Mouse (Mus musculus) stomach, embryonic 14.5 days (tissue): Measurements from ENCODE around the gene Pter. TPM values are rescaled to one million over a fixed set of nuclear protein-coding genes. Genes with fewer than 3 reads are reported as not detected.

Experiments
- ATAC-seq: fragments of 200-750 bp; cut with Nextera tagmentation; 2 replicates; pipeline ENCODE4 v1.8.0; 2017; ENCODE audit warnings: low read depth, moderate TSS enrichment; ENCODE audit not compliant: insufficient number of reproducible peaks, insufficient read depth, low FRiP score
- H3K27ac ChIP-seq: fragments of 300-500 bp; sonication (generic); 2 replicates; pipeline ENCODE4 v1.5.1; 2014; ENCODE audit warnings: mild to moderate bottlenecking, low read length, moderate library complexity, mixed read lengths
- H3K27me3 ChIP-seq: fragments of 300-500 bp; sonication (generic); 2 replicates; pipeline ENCODE4 v1.6.1; 2014; ENCODE audit warnings: low read length, control low read depth, mixed read lengths; ENCODE audit not compliant: control insufficient read depth, insufficient read depth
- H3K36me3 ChIP-seq: fragments of 300-500 bp; sonication (generic); 2 replicates; pipeline ENCODE4 v1.6.1; 2014; ENCODE audit warnings: mild to moderate bottlenecking, control low read depth, low read length, moderate library complexity, mixed read lengths; ENCODE audit not compliant: control insufficient read depth, insufficient read depth
- H3K4me1 ChIP-seq: fragments of 300-500 bp; sonication (generic); 2 replicates; pipeline ENCODE4 v1.6.1; 2014; ENCODE audit warnings: low read length, control low read depth, mixed read lengths; ENCODE audit not compliant: control insufficient read depth, insufficient read depth
- H3K4me2 ChIP-seq: fragments of 300-500 bp; sonication (generic); replicated peaks from 2 replicates; pipeline ENCODE4 v1.6.1; 2014; ENCODE audit warnings: low read depth, low read length, control low read depth
- H3K4me3 ChIP-seq: fragments of 300-500 bp; sonication (generic); 2 replicates; pipeline ENCODE4 v1.5.1; 2014; ENCODE audit warnings: low read depth, low read length, control low read depth
- H3K9ac ChIP-seq: fragments of 300-500 bp; sonication (generic); replicated peaks from 2 replicates; pipeline ENCODE4 v1.6.1; 2014; ENCODE audit warnings: low read depth, mild to moderate bottlenecking, control low read depth, low read length, moderate library complexity, mixed read lengths
- H3K9me3 ChIP-seq: fragments of 300-500 bp; sonication (generic); 2 replicates; pipeline ENCODE4 v1.6.1; 2016; ENCODE audit warnings: low read depth, low read length, control low read depth; ENCODE audit not compliant: control insufficient read depth
- WGBS: fragments of 180-500 bp; shearing (Covaris S2); extraction: QIAGEN DNeasy Blood & Tissue Kit; methylation state at CpG from one replicate; pipeline ENCODE4 v1.1.7; 2014; 5-methylcytosine and 5-hydroxymethylcytosine counted together
- polyA plus RNA-seq: library from polyadenylated mRNA; unstranded; fragments of >200 nt; fragmentation: Nextera tagmentation; extraction: Ambion mirVana; gene quantifications from 2 replicates; pipeline ENCODE4 v1.2.1, GENCODE M21; 2014

The Pter gene
- polyA plus RNA-seq, 1 experiment from 2014 or later, result 22.3 TPM

GRCm38 (mm10) chr2:12977367-12977766, 53.5 kb downstream of the Pter start:
- Histone ChIP-seq H3K4me3 (no peak overlapping the region), H3K9me3 (no peaks in the 10 kb centered on the region), H3K27me3 (no peaks in the 10 kb centered on the region), H3K27ac (no peak overlapping the region), H3K4me2 (no peak overlapping the region), H3K9ac (no peak overlapping the region), H3K4me1 (no peaks in the 10 kb centered on the region), H3K36me3 (no peaks in the 10 kb centered on the region)
- ATAC-seq, result no peak
- WGBS, result 89% methylated on average over 7 of the region's 7 CpGs

- ATAC-seq, result no peak
- Histone ChIP-seq H3K27me3 (no peaks in the 10 kb centered on the region), H3K4me1 (no peaks in the 10 kb centered on the region), H3K4me3 (no peak overlapping the region), H3K36me3 (no peaks in the 10 kb centered on the region), H3K27ac (no peak overlapping the region), H3K4me2 (no peak overlapping the region), H3K9me3 (no peaks in the 10 kb centered on the region), H3K9ac (no peak overlapping the region)
- WGBS, result 81% methylated on average over 4 of the region's 4 CpGs
These were observed 54.9 kb downstream of the Pter start for GRCm38 (mm10) chr2:12978771-12979170.

DNA sequence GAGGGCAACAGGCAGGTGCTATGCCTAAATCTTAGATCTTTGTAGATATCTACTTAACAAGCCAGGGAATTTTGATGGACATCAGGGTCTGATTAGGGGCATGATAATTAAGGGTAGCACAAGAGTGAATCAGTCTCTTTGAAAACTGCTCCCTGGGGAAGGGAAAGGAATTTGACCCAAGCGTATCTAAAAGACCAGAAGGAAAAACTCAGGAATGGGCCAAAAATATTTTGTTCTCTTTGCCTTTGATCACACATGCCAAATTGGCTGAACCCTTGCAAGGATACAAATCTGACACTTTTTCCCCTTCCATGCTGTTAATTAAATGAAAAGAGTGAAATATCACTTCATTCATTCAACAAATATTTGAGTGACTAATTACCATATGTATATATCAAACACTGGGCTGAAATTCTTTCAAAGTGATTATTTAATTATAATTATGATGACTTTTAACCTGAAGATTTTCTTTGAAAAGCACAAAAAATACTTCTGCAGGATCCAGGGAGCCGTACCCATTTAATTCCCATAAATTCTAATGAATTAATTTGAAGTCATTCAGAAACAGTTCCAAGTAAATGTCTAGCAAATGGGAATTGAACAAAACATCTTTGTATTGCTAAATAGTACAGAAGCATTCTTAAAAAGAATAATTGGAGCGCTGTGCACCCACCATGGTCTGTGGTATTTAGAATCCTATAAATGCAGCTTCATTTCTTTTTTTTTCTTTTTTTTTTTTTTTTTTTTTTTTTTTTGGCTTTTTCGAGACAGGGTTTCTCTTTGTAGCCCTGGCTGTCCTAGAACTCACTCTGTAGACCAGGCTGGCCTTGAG, 61.3 kb downstream of the Pter start:
- Histone ChIP-seq H3K36me3 (no peaks in the 10 kb centered on the region), H3K9me3 (no peaks in the 10 kb centered on the region), H3K4me2 (no peak overlapping the region), H3K4me3 (no peak overlapping the region), H3K9ac (no peak overlapping the region), H3K27ac (no peak overlapping the region), H3K4me1 (no peaks in the 10 kb centered on the region), H3K27me3 (no peaks in the 10 kb centered on the region)
- no peak for ATAC-seq
- WGBS, result 80% methylated on average over 4 of the region's 4 CpGs

DNA sequence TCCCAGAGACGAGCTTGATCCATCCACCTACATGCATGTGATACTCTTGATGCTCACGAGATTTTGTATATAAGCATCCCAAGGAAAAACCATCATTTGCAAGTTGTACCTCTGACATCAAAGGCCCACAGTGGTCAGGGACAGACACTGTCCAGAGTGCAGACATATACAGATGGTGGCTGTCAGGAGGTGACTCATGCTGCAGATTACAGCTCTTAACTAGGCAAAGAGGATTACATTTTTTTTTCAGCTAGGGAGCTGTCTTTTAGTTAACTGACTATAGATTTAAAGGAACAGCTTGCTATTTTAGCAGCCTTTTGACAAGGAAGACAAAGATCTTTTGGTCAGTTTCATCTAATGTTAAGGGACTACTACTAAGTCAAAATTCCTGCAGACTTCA, 76.2 kb downstream of the Pter start:
- no peak overlapping the region for H3K9ac ChIP-seq
- H3K4me3 ChIP-seq, result no peak overlapping the region
- H3K36me3 ChIP-seq, result no peaks in the 10 kb centered on the region
- no peaks in the 10 kb centered on the region for H3K27me3 ChIP-seq
- no peak overlapping the region for H3K4me2 ChIP-seq
- no peak for ATAC-seq
- H3K27ac ChIP-seq, result no peak overlapping the region
- no peaks in the 10 kb centered on the region for H3K9me3 ChIP-seq
- WGBS, result 47% methylated on average over 2 of the region's 2 CpGs
- H3K4me1 ChIP-seq, result no peaks in the 10 kb centered on the region

- H3K27me3 ChIP-seq, result peaks cover 31% of the 10 kb centered on the region
- no peak for ATAC-seq
- H3K4me1 ChIP-seq, result peaks cover 8% of the 10 kb centered on the region; the same call in 1 of the 2 replicates
- no peak overlapping the region for H3K4me3 ChIP-seq
- no peaks in the 10 kb centered on the region for H3K9me3 ChIP-seq
- no peak overlapping the region for H3K4me2 ChIP-seq
- 83% methylated on average over 1 of the region's 1 CpGs for WGBS
- no peaks in the 10 kb centered on the region for H3K36me3 ChIP-seq
- no peak overlapping the region for H3K27ac ChIP-seq
- H3K9ac ChIP-seq, result no peak overlapping the region
These were observed 84.6 kb downstream of the Pter start for GRCm38 (mm10) chr2:13008433-13008832.

- H3K27me3 ChIP-seq, result peaks cover 31% of the 10 kb centered on the region
These were observed 85.6 kb downstream of the Pter start for GRCm38 (mm10) chr2:13009261-13009972.

DNA sequence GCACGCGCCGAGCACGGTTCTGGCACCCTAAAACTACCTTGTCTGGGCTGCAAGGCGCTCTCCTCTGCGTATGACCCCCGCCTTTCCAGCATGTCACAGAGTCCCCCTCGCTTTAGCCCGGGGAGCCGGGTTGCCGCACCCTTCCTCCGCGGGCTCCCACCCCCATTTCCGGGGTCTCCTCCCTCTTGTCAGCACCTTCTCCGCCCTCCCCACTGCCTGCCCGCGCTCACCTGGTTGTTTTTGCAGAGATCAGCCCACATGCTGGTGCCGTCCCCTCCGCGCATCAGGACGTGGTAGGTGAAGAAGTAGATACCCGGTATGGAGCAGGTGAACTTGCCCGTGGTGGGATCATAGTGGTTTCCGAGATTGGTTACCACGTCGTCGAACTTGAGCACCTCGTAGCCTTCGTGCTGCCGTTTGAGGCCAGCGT, 86.2 kb downstream of the Pter start:
- peaks cover 8% of the 10 kb centered on the region; the same call in 1 of the 2 replicates for H3K4me1 ChIP-seq
- WGBS, result 3% methylated on average over 31 of the region's 31 CpGs
- no peaks in the 10 kb centered on the region for H3K9me3 ChIP-seq
- H3K27ac ChIP-seq, result no peak overlapping the region
- no peaks in the 10 kb centered on the region for H3K36me3 ChIP-seq
- H3K4me2 ChIP-seq, result peak overlapping the region; percentile 98
- H3K9ac ChIP-seq, result no peak overlapping the region
- H3K27me3 ChIP-seq, result peaks cover 31% of the 10 kb centered on the region
- peak overlapping the region; percentile 47 for H3K4me3 ChIP-seq
- peak; percentile 33; the same call in 1 of the 2 replicates for ATAC-seq

More at GRCm38 (mm10) chr2:13009261-13009972, 85.6 kb downstream of the Pter start:
- Histone ChIP-seq H3K27ac (no peak overlapping the region), H3K4me3 (peak overlapping the region; percentile 47), H3K4me1 (peaks cover 8% of the 10 kb centered on the region; the same call in 1 of the 2 replicates), H3K36me3 (no peaks in the 10 kb centered on the region), H3K4me2 (peak overlapping the region; percentile 98), H3K9me3 (no peaks in the 10 kb centered on the region), H3K9ac (no peak overlapping the region)
- WGBS, result 14% methylated on average over 18 of the region's 18 CpGs
- 0 out of 2 replicates have a peak, but pooled peaks have one; percentile 18 for ATAC-seq

DNA sequence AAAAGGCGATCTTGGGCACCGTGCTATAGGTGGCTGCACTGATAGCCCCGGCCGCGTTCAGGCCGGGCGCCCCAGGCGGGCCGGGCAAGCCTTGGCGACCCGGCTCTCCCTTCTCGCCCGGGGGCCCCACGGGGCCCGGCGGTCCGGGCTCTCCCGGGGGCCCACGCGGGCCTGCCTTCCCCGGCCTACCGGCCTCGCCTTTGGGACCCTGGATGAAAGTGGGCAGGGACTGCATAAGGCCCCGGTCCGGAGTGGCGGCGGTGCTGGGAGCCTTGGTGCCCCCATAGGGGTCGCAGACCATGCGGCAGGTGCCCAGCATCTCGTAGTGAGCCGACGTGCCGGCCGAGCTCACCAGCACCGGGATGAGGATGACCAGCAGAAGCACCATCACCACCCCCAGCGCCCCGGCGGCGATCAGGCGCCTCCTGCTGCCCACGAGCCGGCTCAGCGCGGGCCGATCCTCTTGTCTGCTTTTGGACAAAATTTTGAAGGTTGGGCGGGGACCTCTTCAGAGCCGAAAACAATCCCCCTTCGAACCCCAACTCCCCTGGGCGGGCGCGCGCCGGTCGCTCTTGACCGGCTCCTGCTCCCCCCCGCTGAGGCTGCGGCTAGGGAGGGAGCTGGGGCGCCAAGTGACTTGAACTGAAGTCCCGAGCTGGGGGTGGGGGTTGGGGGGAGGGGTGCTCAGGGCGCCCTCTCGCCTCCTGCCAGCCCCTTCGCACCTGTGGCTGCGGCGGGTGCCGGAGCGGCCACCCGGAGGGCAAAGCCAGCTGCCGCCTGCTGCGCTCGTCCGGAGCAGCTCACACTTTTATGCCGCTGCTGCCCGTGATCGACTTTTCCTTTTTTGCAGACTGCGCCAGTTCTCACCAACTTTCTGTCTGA, 86.9 kb downstream of the Pter start:
- no peak overlapping the region for H3K27ac ChIP-seq
- H3K9me3 ChIP-seq, result no peaks in the 10 kb centered on the region
- H3K27me3 ChIP-seq, result peaks cover 31% of the 10 kb centered on the region
- H3K4me1 ChIP-seq, result peaks cover 8% of the 10 kb centered on the region; the same call in 1 of the 2 replicates
- H3K4me2 ChIP-seq, result peak overlapping the region; percentile 98
- peak; percentile 58; the same call in 1 of the 2 replicates for ATAC-seq
- under 1% methylated on average over 73 of the region's 75 CpGs for WGBS
- no peaks in the 10 kb centered on the region for H3K36me3 ChIP-seq
- H3K9ac ChIP-seq, result peak overlapping the region; percentile 4; the same call in 1 of the 2 replicates
- peak overlapping the region; percentile 47 for H3K4me3 ChIP-seq
